Comparison of ENCODE assay signal across 29 mouse cellular contexts in the genomic region with DNA sequence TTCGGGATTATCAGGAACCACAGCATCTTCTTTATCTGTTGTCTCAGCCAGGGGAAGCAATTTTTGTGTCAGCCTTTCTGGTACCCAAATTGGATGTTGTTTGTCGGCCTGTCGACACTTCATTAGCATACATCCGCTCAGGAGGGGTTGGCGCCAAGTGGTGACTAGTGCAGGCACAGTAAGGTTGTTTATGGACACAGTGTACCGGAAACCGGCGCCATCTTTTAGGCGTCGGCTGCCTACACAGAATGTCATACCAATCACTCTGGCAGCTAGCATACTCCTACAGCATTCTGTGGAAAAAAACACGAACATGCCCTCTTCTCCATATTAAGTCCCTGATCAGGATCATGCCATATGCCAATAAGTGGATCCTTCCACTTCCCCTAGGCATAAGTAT. TPM values are rescaled to one million over a fixed set of nuclear protein-coding genes. Genes with fewer than 3 reads are reported as not detected.
"Had no signal": no experiment of that assay in that cellular context is flagged by ENCODE, and none has a peak within 500 bp of the region (broad histone marks: within the 10 kb centered on the region; RNA-seq: fewer than 3 reads in every experiment).

No protein-coding gene starts in this region.

- H3K27ac ChIP-seq: limb, embryonic 12.5 days; limb, embryonic 15.5 days; liver, embryonic 14.5 days had no signal

- H3K9me3 ChIP-seq: limb, embryonic 12.5 days; limb, embryonic 15.5 days had no signal

- H3K4me3 ChIP-seq: limb, embryonic 12.5 days; limb, embryonic 15.5 days had no signal

- H3K27me3 ChIP-seq: limb, embryonic 12.5 days; limb, embryonic 15.5 days had no signal

- H3K9ac ChIP-seq: limb, embryonic 12.5 days; limb, embryonic 15.5 days; liver, embryonic 14.5 days; liver, postnatal 0 days; lung, embryonic 14.5 days had no signal

- ATAC-seq: liver, postnatal 0 days had no signal

- H3K36me3 ChIP-seq: limb, embryonic 12.5 days; limb, embryonic 15.5 days had no signal

- H3K4me2 ChIP-seq: limb, embryonic 12.5 days; limb, embryonic 15.5 days; liver, embryonic 11.5 days; lung, embryonic 14.5 days; midbrain, embryonic 11.5 days had no signal

- DNase-seq: kidney, adult 18-20 months; kidney, adult 9 months; kidney, postnatal 25 days; left cerebral cortex, postnatal 4 days; liver, postnatal 0 days; lung, embryonic 14.5 days; lung, postnatal 10 days; lung, postnatal 4 days; midbrain, embryonic 14.5 days; thymus, adult 18-20 months; thymus, postnatal 36 days had no signal

RNA-seq across cellular contexts. Expression of a gene that starts 20.5 kb away (rescaled TPM):
- total RNA-seq: left cerebral cortex, postnatal 14 days; left cerebral cortex, postnatal 4 days; megakaryocyte progenitor cell, adult 5-6 weeks; megakaryocyte-erythroid progenitor cell, adult 5-6 weeks had no signal
- polyA plus RNA-seq: lung, embryonic 14.5 days; midbrain, embryonic 14.5 days; midbrain, postnatal 0 days had no signal

RNA-seq across cellular contexts. Expression of a gene that starts 31.0 kb away (rescaled TPM):
- total RNA-seq: left cerebral cortex, adult 8-10 months; left cerebral cortex, postnatal 14 days; left cerebral cortex, postnatal 4 days; megakaryocyte progenitor cell, adult 5-6 weeks; megakaryocyte-erythroid progenitor cell, adult 5-6 weeks; midbrain, postnatal 0 days had no signal
- polyA plus RNA-seq: kidney, embryonic 16.5 days; large intestine, adult 2 months; limb, embryonic 12.5 days; liver, embryonic 11.5 days; liver, embryonic 14.5 days; liver, postnatal 0 days; lung, embryonic 14.5 days; midbrain, embryonic 11.5 days; midbrain, embryonic 14.5 days; midbrain, postnatal 0 days; neural tube, embryonic 11.5 days; neural tube, embryonic 14.5 days; small intestine, adult 2 months; spleen, adult 2 months; stomach, embryonic 16.5 days; testis, adult 2 months had no signal

RNA-seq across cellular contexts. Expression of a gene that starts 54.9 kb away (rescaled TPM):
- total RNA-seq: left cerebral cortex, adult 8-10 months; left cerebral cortex, postnatal 14 days; left cerebral cortex, postnatal 4 days; megakaryocyte progenitor cell, adult 5-6 weeks; megakaryocyte-erythroid progenitor cell, adult 5-6 weeks; midbrain, postnatal 0 days had no signal
- polyA plus RNA-seq: kidney, embryonic 16.5 days; large intestine, adult 2 months; limb, embryonic 12.5 days; limb, embryonic 15.5 days; liver, embryonic 11.5 days; liver, embryonic 14.5 days; lung, embryonic 14.5 days; midbrain, embryonic 11.5 days; midbrain, embryonic 14.5 days; midbrain, postnatal 0 days; neural tube, embryonic 11.5 days; neural tube, embryonic 14.5 days; small intestine, adult 2 months; stomach, embryonic 16.5 days had no signal

RNA-seq across cellular contexts. Expression of a gene that starts 54.9 kb away (rescaled TPM):
- total RNA-seq: left cerebral cortex, postnatal 14 days; left cerebral cortex, postnatal 4 days; megakaryocyte progenitor cell, adult 5-6 weeks; megakaryocyte-erythroid progenitor cell, adult 5-6 weeks; midbrain, postnatal 0 days had no signal
- polyA plus RNA-seq: kidney, embryonic 16.5 days; limb, embryonic 12.5 days; limb, embryonic 15.5 days; liver, embryonic 11.5 days; lung, embryonic 14.5 days; midbrain, embryonic 11.5 days; midbrain, embryonic 14.5 days; midbrain, postnatal 0 days; neural tube, embryonic 11.5 days; neural tube, embryonic 14.5 days; small intestine, adult 2 months; spleen, adult 2 months; stomach, embryonic 16.5 days; testis, adult 2 months had no signal
